Mouse (Mus musculus) ES-E14 (cell line): ENCODE results near the gene Elk4. TPM values are rescaled to one million over a fixed set of nuclear protein-coding genes. Genes with fewer than 3 reads are reported as not detected.

Experiments used
- DNase-seq: peaks from one replicate; pipeline ENCODE4 v3.0.0-alpha.2; 2013; ENCODE audit warnings: low read depth, low spot score
- H3K27ac ChIP-seq: 2 replicates; pipeline ENCODE4 v1.5.1; 2012; ENCODE audit warnings: low read depth, mild to moderate bottlenecking, low read length, moderate library complexity, mixed read lengths; ENCODE audit not compliant: poor library complexity, insufficient read depth, severe bottlenecking
- H3K36me3 ChIP-seq: 2 replicates; pipeline ENCODE4 v1.6.1; 2012; ENCODE audit warnings: mild to moderate bottlenecking, low read length, moderate library complexity, mixed read lengths; ENCODE audit not compliant: control insufficient read depth, poor library complexity, insufficient read depth, severe bottlenecking
- H3K4me1 ChIP-seq, 2 experiments: fragments of 150-350 bp in 1 of 2; sonication (generic) in 1 of 2; 2 replicates each; pipeline ENCODE4 v1.6.1; 2012; ENCODE audit warnings: low read length in 2 of 2, mild to moderate bottlenecking in 1 of 2, mixed read lengths in 1 of 2; ENCODE audit not compliant: control insufficient read depth in 2 of 2, insufficient read depth in 2 of 2, poor library complexity in 1 of 2
- H3K4me3 ChIP-seq, 2 experiments: fragments of 150-350 bp in 1 of 2; sonication (generic) in 1 of 2; 2 replicates each; pipeline ENCODE4 v1.5.1; 2012; ENCODE audit warnings: low read length in 2 of 2, low read depth in 1 of 2, mild to moderate bottlenecking in 1 of 2, mixed read lengths in 1 of 2; ENCODE audit not compliant: insufficient read depth in 1 of 2, poor library complexity in 1 of 2, severe bottlenecking in 1 of 2
- H3K9ac ChIP-seq: 2 replicates; pipeline ENCODE4 v1.6.1; 2012; ENCODE audit warnings: low read depth, mild to moderate bottlenecking, low read length, mixed read lengths; ENCODE audit not compliant: poor library complexity, insufficient read depth, severe bottlenecking
- H3K9me3 ChIP-seq: fragments of 150-350 bp; sonication (generic); 2 replicates; pipeline ENCODE4 v1.6.1; 2012; ENCODE audit warnings: low read depth, mild to moderate bottlenecking, low read length; ENCODE audit not compliant: control insufficient read depth, insufficient read depth
- CHD2 ChIP-seq: IDR thresholded peaks from 2 replicates; pipeline ENCODE4 v1.6.1; 2014; ENCODE audit warnings: mild to moderate bottlenecking, low read depth, low read length, inconsistent platforms
- HCFC1 ChIP-seq: IDR thresholded peaks from 2 replicates; pipeline ENCODE4 v1.6.1; 2012; ENCODE audit warnings: low read length, inconsistent platforms, borderline replicate concordance; ENCODE audit not compliant: insufficient read depth
- MAFK ChIP-seq: IDR thresholded peaks from 2 replicates; pipeline ENCODE4 v1.6.1; 2014; ENCODE audit warnings: mild to moderate bottlenecking, low read depth, low read length, inconsistent platforms; ENCODE audit not compliant: insufficient read depth
- ZC3H11A ChIP-seq: IDR thresholded peaks from 2 replicates; pipeline ENCODE4 v1.6.1; 2012; ENCODE audit warnings: low read depth, mild to moderate bottlenecking, inconsistent platforms, low read length, borderline replicate concordance
- ZNF384 ChIP-seq: IDR thresholded peaks from 2 replicates; pipeline ENCODE4 v1.6.1; 2012; ENCODE audit warnings: low read depth, low read length, inconsistent platforms
- in situ Hi-C, 2 experiments: fragments of 600-800 bp; cut with MboI; formaldehyde crosslinking; loops; one replicate each; pipeline ENCODE4 v1.15.1; 2025; ENCODE audit warnings: low sequenced_read_pairs in 2 of 2, inconsistent platforms in 1 of 2; ENCODE audit not compliant: unreplicated experiment in 2 of 2
- total RNA-seq: library from RNA; depleted of rRNA; stranded (reverse); fragments of 300-350 nt; gene quantifications from 2 replicates; pipeline ENCODE4 v1.2.3, GENCODE M21; 2012

Elk4 gene
- total RNA-seq, 1 experiment: 14.7 TPM

DNA sequence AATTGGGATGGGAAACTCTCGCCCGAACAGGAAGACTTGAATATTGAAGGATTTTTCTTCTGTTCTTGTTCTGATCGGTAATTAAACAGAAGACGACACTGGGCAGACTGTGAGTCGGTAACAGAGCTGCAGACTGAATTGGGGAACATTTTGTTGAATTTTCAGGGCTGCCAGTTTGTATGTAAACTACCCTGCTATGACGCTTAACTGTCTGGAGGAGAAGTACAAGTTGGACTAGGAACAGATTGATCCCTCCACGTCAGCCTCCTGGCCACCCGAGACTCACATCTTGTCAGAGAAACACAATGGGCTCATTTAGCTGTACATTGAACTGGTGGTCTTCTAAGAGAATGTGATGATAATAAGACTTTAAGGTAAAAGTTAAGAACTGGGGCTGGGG is 5.5 kb downstream of the Elk4 start:
- in situ Hi-C loops: no loop called here
- no peaks in the 10 kb centered on the region for H3K9me3 ChIP-seq
- no peak overlapping the region for H3K4me3 ChIP-seq
- no peak for DNase-seq
- H3K9ac ChIP-seq: no peak overlapping the region
- peaks cover 1% of the 10 kb centered on the region; the same call in 1 of the 2 replicates for H3K36me3 ChIP-seq
- no peaks in the 10 kb centered on the region for H3K4me1 ChIP-seq
- no peak overlapping the region for H3K27ac ChIP-seq
- TF ChIP-seq HCFC1 (no peak), CHD2 (no peak), MAFK (no peak), ZNF384 (no peak), ZC3H11A (no peak)

DNA sequence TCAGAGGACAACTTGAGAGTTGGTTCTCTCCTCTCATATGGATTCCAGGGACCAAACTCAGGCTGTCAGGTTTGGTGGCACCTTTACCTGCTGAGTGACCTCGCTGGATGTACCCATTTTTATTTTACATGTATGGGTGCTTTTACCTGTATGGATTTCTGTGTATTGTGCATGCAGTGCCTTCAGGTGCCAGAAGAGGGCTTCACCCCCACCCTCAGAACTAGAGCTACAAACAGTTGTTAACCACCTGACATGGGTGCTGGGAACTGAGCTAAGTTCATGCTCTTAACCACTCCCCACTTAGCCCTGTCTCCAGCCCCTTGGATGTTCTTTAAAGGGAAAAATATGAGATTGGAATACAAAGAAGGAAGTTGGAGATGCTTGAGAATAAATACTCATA is 7.4 kb downstream of the Elk4 start:
- TF ChIP-seq HCFC1 (no peak), ZNF384 (no peak), ZC3H11A (no peak), MAFK (no peak)
- DNase-seq: no peak
- Histone ChIP-seq H3K4me3 (no peak overlapping the region), H3K4me1 (no peaks in the 10 kb centered on the region), H3K9me3 (no peaks in the 10 kb centered on the region), H3K9ac (no peak overlapping the region), H3K27ac (no peak overlapping the region), H3K36me3 (peaks cover 14% of the 10 kb centered on the region)
- in situ Hi-C loops: no loop called here

DNA sequence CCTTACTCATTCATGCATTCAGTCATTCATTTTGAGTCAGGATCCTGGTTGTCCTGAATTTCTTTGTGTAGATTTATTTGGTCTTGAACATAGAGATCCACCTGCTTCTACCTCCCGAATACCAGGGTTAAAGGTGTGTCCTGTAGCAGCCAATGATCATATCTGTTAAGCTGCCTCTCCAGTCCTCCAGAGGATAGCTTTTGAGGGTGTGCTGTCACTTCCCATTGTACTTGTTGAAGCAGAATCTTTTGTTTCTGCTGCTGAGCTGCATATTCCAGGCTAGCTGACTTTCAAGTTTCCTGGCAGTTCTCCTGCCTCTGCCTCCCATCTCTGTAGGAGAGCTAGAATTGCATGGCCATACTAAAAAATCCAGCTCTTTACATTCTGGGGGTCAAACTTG is 9.3 kb downstream of the Elk4 start:
- DNase-seq: no peak
- no peak overlapping the region for H3K4me3 ChIP-seq
- no peak overlapping the region for H3K9ac ChIP-seq
- no peak overlapping the region for H3K27ac ChIP-seq
- no peaks in the 10 kb centered on the region for H3K9me3 ChIP-seq
- peaks cover 26% of the 10 kb centered on the region for H3K36me3 ChIP-seq
- no peaks in the 10 kb centered on the region for H3K4me1 ChIP-seq
- TF ChIP-seq ZNF384 (no peak), MAFK (no peak), HCFC1 (no peak), CHD2 (no peak), ZC3H11A (no peak)
- in situ Hi-C loops: no loop called here

GRCm38 (mm10) chr1:132019876-132020275 is 12.5 kb downstream of the Elk4 start:
- TF ChIP-seq ZNF384 (no peak), HCFC1 (no peak), MAFK (no peak), CHD2 (no peak), ZC3H11A (no peak)
- no peak for DNase-seq
- no peak overlapping the region for H3K9ac ChIP-seq
- H3K4me3 ChIP-seq: no peak overlapping the region
- in situ Hi-C loops: no loop called here
- peaks cover 35% of the 10 kb centered on the region for H3K36me3 ChIP-seq
- H3K9me3 ChIP-seq: no peaks in the 10 kb centered on the region
- H3K27ac ChIP-seq: no peak overlapping the region
- H3K4me1 ChIP-seq: no peaks in the 10 kb centered on the region

GRCm38 (mm10) chr1:132022107-132022506 is 14.7 kb downstream of the Elk4 start:
- DNase-seq: no peak
- Histone ChIP-seq H3K9ac (no peak overlapping the region), H3K4me3 (no peak overlapping the region), H3K36me3 (peaks cover 37% of the 10 kb centered on the region), H3K27ac (no peak overlapping the region), H3K9me3 (no peaks in the 10 kb centered on the region), H3K4me1 (no peaks in the 10 kb centered on the region)
- in situ Hi-C loops: no loop called here
- TF ChIP-seq ZNF384 (no peak), CHD2 (no peak), HCFC1 (no peak), MAFK (no peak), ZC3H11A (no peak)
